20 mouse cellular contexts compared by ENCODE assay signal in genomic region chr5:4578856-4579255, GRCm38 (mm10).
A peak's percentile ranks its signal among the peaks of the same experiment; 100 is the strongest.
DNase-seq lines count a peak whose midpoint lies in the region; ATAC-seq and TF ChIP-seq lines count a peak whose summit lies in the region.
"Had no signal": no experiment of that assay in that cellular context is flagged by ENCODE, and none has a peak within 500 bp of the region (broad histone marks: within the 10 kb centered on the region; RNA-seq: fewer than 3 reads in every experiment).

No protein-coding gene starts in this region.

- no peaks in the 10 kb centered on the region for H3K9me3 ChIP-seq in embryonic facial prominence, embryonic 14.5 days (ENCODE audit: control insufficient read depth, low read length)
- no peaks in the 10 kb centered on the region for H3K9me3 ChIP-seq in embryonic facial prominence, embryonic 10.5 days
- no peaks in the 10 kb centered on the region for H3K9me3 ChIP-seq in heart, embryonic 11.5 days (replicated peaks; ENCODE audit: control insufficient read depth, low read length)
- H3K9me3 ChIP-seq: embryonic facial prominence, embryonic 15.5 days; forebrain, embryonic 13.5 days; heart, embryonic 12.5 days; midbrain, embryonic 10.5 days had no signal

- peak; percentile 32 for DNase-seq in embryonic facial prominence, embryonic 14.5 days (ENCODE audit: low spot score)
- no peak for DNase-seq in embryonic facial prominence, embryonic 10.5 days (ENCODE audit: low spot score)
- peak; percentile 40 to 50 for DNase-seq in frontal cortex, postnatal 10 days (ENCODE audit: low spot score in 2 of 2)
- DNase-seq in left cerebral cortex, adult 2 months (ENCODE audit: extremely low spot score in 1 of 2, low spot score in 2 of 2): peak; percentile 52 to 59
- DNase-seq in right cerebral cortex, postnatal 10 days (ENCODE audit: low spot score in 2 of 2): peak; percentile 85 to 89
- DNase-seq in ovary, adult 18-20 months (ENCODE audit: low spot score): no peak
- no peak for DNase-seq in heart, postnatal 14 days
- DNase-seq: adrenal gland, postnatal 36 days; cerebellum, adult 11 months; lung, postnatal 36 days; thymus, postnatal 4 days had no signal

- intact Hi-C loops in left cerebral cortex, adult 2 months (cut with DNase I): no loop called here
- intact Hi-C loops in heart, postnatal 14 days (cut with DNase I): no loop called here

- no peaks in the 10 kb centered on the region for H3K4me1 ChIP-seq in embryonic facial prominence, embryonic 14.5 days (ENCODE audit: control insufficient read depth, insufficient read depth, low read length)
- no peaks in the 10 kb centered on the region for H3K4me1 ChIP-seq in embryonic facial prominence, embryonic 10.5 days
- no peaks in the 10 kb centered on the region for H3K4me1 ChIP-seq in heart, embryonic 11.5 days (ENCODE audit: control insufficient read depth, insufficient read depth, low read length)
- H3K4me1 ChIP-seq: embryonic facial prominence, embryonic 15.5 days; heart, embryonic 12.5 days; midbrain, embryonic 10.5 days had no signal

- no peak for TF ChIP-seq CTCF in left cerebral cortex, adult 2 months (IDR thresholded peaks at IDR 0.05)

- no peaks in the 10 kb centered on the region for H3K27me3 ChIP-seq in embryonic facial prominence, embryonic 14.5 days (replicated peaks; ENCODE audit: control insufficient read depth, insufficient read depth, low read length)
- no peaks in the 10 kb centered on the region for H3K27me3 ChIP-seq in embryonic facial prominence, embryonic 10.5 days (replicated peaks; ENCODE audit: low read depth, poor library complexity, severe bottlenecking)
- H3K27me3 ChIP-seq in heart, embryonic 11.5 days (ENCODE audit: control insufficient read depth, insufficient read depth, low read length): no peaks in the 10 kb centered on the region
- H3K27me3 ChIP-seq: CH12.LX; embryonic facial prominence, embryonic 15.5 days; forebrain, embryonic 13.5 days; heart, embryonic 12.5 days had no signal

- no peak for ATAC-seq in embryonic facial prominence, embryonic 14.5 days (ENCODE audit: low read depth)
- no peak for ATAC-seq in heart, embryonic 11.5 days (replicated peaks; ENCODE audit: insufficient number of reproducible peaks, low FRiP score, low TSS enrichment)
- ATAC-seq: activated CD4-positive, CD25-positive, alpha-beta regulatory T cell, adult 4 months; forebrain, embryonic 13.5 days; inflammation-experienced regulatory T-cells, adult 6 months had no signal

- H3K4me2 ChIP-seq in embryonic facial prominence, embryonic 14.5 days (ENCODE audit: low read depth, low read length): no peak overlapping the region
- no peak overlapping the region for H3K4me2 ChIP-seq in heart, embryonic 11.5 days
- H3K4me2 ChIP-seq: embryonic facial prominence, embryonic 15.5 days; forebrain, embryonic 13.5 days; heart, embryonic 12.5 days had no signal

- H3K4me3 ChIP-seq in embryonic facial prominence, embryonic 14.5 days (ENCODE audit: low read depth, low read length): no peak overlapping the region
- no peak overlapping the region for H3K4me3 ChIP-seq in embryonic facial prominence, embryonic 10.5 days
- H3K4me3 ChIP-seq in left cerebral cortex, adult 2 months: no peak overlapping the region
- H3K4me3 ChIP-seq in heart, embryonic 11.5 days (ENCODE audit: low read depth, low read length): no peak overlapping the region
- H3K4me3 ChIP-seq: embryonic facial prominence, embryonic 15.5 days; forebrain, embryonic 13.5 days; heart, embryonic 12.5 days; midbrain, embryonic 10.5 days; myocyte had no signal

- no peaks in the 10 kb centered on the region for H3K36me3 ChIP-seq in embryonic facial prominence, embryonic 14.5 days (ENCODE audit: control insufficient read depth, insufficient read depth, low read length)
- no peaks in the 10 kb centered on the region for H3K36me3 ChIP-seq in embryonic facial prominence, embryonic 10.5 days (replicated peaks)
- no peaks in the 10 kb centered on the region for H3K36me3 ChIP-seq in heart, embryonic 11.5 days (ENCODE audit: control insufficient read depth, insufficient read depth, low read length)
- H3K36me3 ChIP-seq: embryonic facial prominence, embryonic 15.5 days; heart, embryonic 12.5 days; midbrain, embryonic 10.5 days had no signal

- 53% methylated on average over 3 of the region's 3 CpGs for WGBS in embryonic facial prominence, embryonic 14.5 days
- 84% methylated on average over 3 of the region's 3 CpGs for WGBS in embryonic facial prominence, embryonic 10.5 days
- WGBS in heart, embryonic 11.5 days (ENCODE audit: insufficient replicate concordance): 61% methylated on average over 3 of the region's 3 CpGs

- no peak overlapping the region for H3K27ac ChIP-seq in embryonic facial prominence, embryonic 14.5 days (replicated peaks; ENCODE audit: low read depth, low read length)
- H3K27ac ChIP-seq in embryonic facial prominence, embryonic 10.5 days (replicated peaks): no peak overlapping the region
- no peak overlapping the region for H3K27ac ChIP-seq in left cerebral cortex, adult 2 months
- no peak overlapping the region for H3K27ac ChIP-seq in heart, embryonic 11.5 days (ENCODE audit: low read depth, low read length)
- H3K27ac ChIP-seq: embryonic facial prominence, embryonic 15.5 days; forebrain, embryonic 13.5 days; midbrain, embryonic 10.5 days had no signal

- no peak overlapping the region for H3K9ac ChIP-seq in embryonic facial prominence, embryonic 14.5 days (ENCODE audit: low read depth, low read length)
- no peak overlapping the region for H3K9ac ChIP-seq in heart, embryonic 11.5 days (ENCODE audit: low read depth, low read length)
- H3K9ac ChIP-seq: embryonic facial prominence, embryonic 15.5 days; forebrain, embryonic 13.5 days; heart, embryonic 12.5 days had no signal

Comparison
In these comparisons a context has a peak if more than half of its experiments do, and no peak if none do; other contexts are left out.
1. DNase-seq: peak in embryonic facial prominence, embryonic 14.5 days (single experiment), frontal cortex, postnatal 10 days (2 of 2), left cerebral cortex, adult 2 months (2 of 2) and right cerebral cortex, postnatal 10 days (2 of 2); none in embryonic facial prominence, embryonic 10.5 days (single experiment), ovary, adult 18-20 months (single experiment) and heart, postnatal 14 days (0 of 2).